Mouse (Mus musculus) stomach, postnatal 0 days (tissue): ENCODE results near the gene Frrs1l.

Experiments used
- CTCF ChIP-seq: IDR thresholded peaks from 2 replicates; pipeline ENCODE4 v1.5.1; 2016; ENCODE audit warnings: antibody characterized with exemption, low read depth, mild to moderate bottlenecking, moderate library complexity
- EP300 ChIP-seq: optimal IDR thresholded peaks from 2 replicates; pipeline ENCODE3; 2016; ENCODE audit warnings: antibody characterized with exemption

GRCm38 (mm10) chr4:57007717-57008116 is 17.5 kb upstream of the Frrs1l start:
- no peak for TF ChIP-seq CTCF
- no peak for TF ChIP-seq EP300
